Comparison of ENCODE assay signal across 22 mouse cellular contexts in genomic region chr4:32156965-32157364, GRCm38 (mm10).
A peak's percentile ranks its signal among the peaks of the same experiment; 100 is the strongest.
DNase-seq lines count a peak whose midpoint lies in the region; ATAC-seq lines count a peak whose summit lies in the region.
"Had no signal": no experiment of that assay in that cellular context is flagged by ENCODE, and none has a peak within 500 bp of the region (broad histone marks: within the 10 kb centered on the region; RNA-seq: fewer than 3 reads in every experiment).

No protein-coding gene starts in this region.

- DNase-seq in adrenal gland, postnatal 10 days, result peak; percentile 12
- DNase-seq in adrenal gland, adult 18-20 months (ENCODE audit: low spot score in 2 of 2), result no peak
- peak; percentile 29 for DNase-seq in 3134 (ENCODE audit: extremely low read depth, insufficient read length, low spot score)
- peak; percentile 25 for DNase-seq in adrenal gland, postnatal 25 days
- no peak for DNase-seq in limb, embryonic 10.5 days (ENCODE audit: low spot score)
- no peak for DNase-seq in frontal cortex, postnatal 25 days (ENCODE audit: low spot score in 2 of 2)
- DNase-seq: cerebellum, adult 18-20 months; cerebellum, adult 9-11 months; cerebellum, postnatal 36 days; gastrocnemius, postnatal 10 days; heart, adult 18-20 months; heart, postnatal 10 days; kidney, adult 18-20 months had no signal

- WGBS in limb, embryonic 10.5 days, result 78% methylated on average over 8 of the region's 8 CpGs

- H3K27ac ChIP-seq in limb, embryonic 10.5 days, result 0 out of 2 replicates have a peak overlapping the region, but pooled peaks have one; percentile 6
- H3K27ac ChIP-seq: embryonic facial prominence, embryonic 13.5 days; heart, embryonic 10.5 days; hindbrain, embryonic 10.5 days; hindbrain, embryonic 14.5 days; intestine, embryonic 15.5 days had no signal

- peaks cover 73% of the 10 kb centered on the region for H3K4me1 ChIP-seq in limb, embryonic 10.5 days
- H3K4me1 ChIP-seq: intestine, embryonic 15.5 days had no signal

- no peaks in the 10 kb centered on the region for H3K27me3 ChIP-seq in limb, embryonic 10.5 days (ENCODE audit: low read depth, poor library complexity, severe bottlenecking)
- H3K27me3 ChIP-seq: embryonic facial prominence, embryonic 13.5 days; intestine, embryonic 15.5 days; Patski had no signal

- H3K4me3 ChIP-seq in limb, embryonic 10.5 days, result no peak overlapping the region
- H3K4me3 ChIP-seq: embryonic facial prominence, embryonic 13.5 days; heart, embryonic 10.5 days; hindbrain, embryonic 10.5 days; intestine, embryonic 15.5 days had no signal

- no peaks in the 10 kb centered on the region for H3K36me3 ChIP-seq in limb, embryonic 10.5 days
- H3K36me3 ChIP-seq: embryonic facial prominence, embryonic 13.5 days; heart, embryonic 10.5 days; hindbrain, embryonic 10.5 days; intestine, embryonic 15.5 days had no signal

- no peaks in the 10 kb centered on the region for H3K9me3 ChIP-seq in limb, embryonic 10.5 days (replicated peaks)
- H3K9me3 ChIP-seq: embryonic facial prominence, embryonic 13.5 days; heart, embryonic 10.5 days; hindbrain, embryonic 10.5 days; intestine, embryonic 15.5 days had no signal

- ATAC-seq in megakaryocyte-erythroid progenitor cell, adult 5-6 weeks (replicated peaks; ENCODE audit: low FRiP score, low TSS enrichment, poor library complexity, severe bottlenecking), result no peak
- ATAC-seq: activated CD4-positive, CD25-positive, alpha-beta regulatory T cell, adult 4 months; forebrain, embryonic 14.5 days; intestine, embryonic 15.5 days; Patski had no signal

Comparison
In these comparisons a context has a peak if more than half of its experiments do, and no peak if none do; other contexts are left out.
1. DNase-seq: peak in adrenal gland, postnatal 10 days (single experiment), 3134 (single experiment) and adrenal gland, postnatal 25 days (single experiment); none in adrenal gland, adult 18-20 months (0 of 2), limb, embryonic 10.5 days (single experiment) and frontal cortex, postnatal 25 days (0 of 2).